Mouse (Mus musculus) brain, embryonic 14.5 days (tissue): ENCODE measurements at regions not wholly inside any gene's neighbourhood (a gene's known extent, or its start where the extent isn't known, plus 50 kb on each side); places are given as distances from the start of the nearest gene placed in this dataset.

ENCODE experiments used
- CTCF ChIP-seq: fragments of 200-500 bp; IDR thresholded peaks from 2 replicates; pipeline ENCODE4 v1.5.1; 2012; ENCODE audit warnings: inconsistent platforms, mild to moderate bottlenecking, moderate library complexity, borderline replicate concordance; ENCODE audit not compliant: insufficient read depth, insufficient read length; ENCODE audit errors: extremely low read depth
- POLR2A ChIP-seq: fragments of 200-500 bp; IDR thresholded peaks from 2 replicates; pipeline ENCODE4 v1.6.1; 2012; ENCODE audit warnings: mild to moderate bottlenecking, inconsistent platforms, borderline replicate concordance; ENCODE audit not compliant: poor library complexity, insufficient read depth, insufficient read length, severe bottlenecking; ENCODE audit errors: extremely low read depth

DNA sequence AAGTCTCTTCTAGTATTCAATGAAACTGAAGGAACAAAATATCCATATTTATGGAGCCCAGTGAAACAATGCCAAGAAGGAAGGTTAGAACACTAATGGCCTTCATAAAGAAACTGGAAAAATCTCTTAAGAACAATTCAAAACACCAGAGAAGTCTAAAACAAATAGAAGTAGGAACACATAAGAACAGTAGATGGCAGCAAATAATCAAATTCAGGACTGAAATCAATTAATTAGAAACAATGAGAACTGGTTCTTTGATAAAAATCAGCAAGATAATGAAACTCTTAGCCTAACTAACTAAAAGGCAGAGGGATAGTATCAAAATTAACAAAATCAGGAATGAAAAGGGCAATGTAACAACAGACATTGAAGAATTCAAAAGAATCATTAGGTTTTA is 839.2 kb upstream of the Dsel start:
- no peak for TF ChIP-seq POLR2A
- no peak for TF ChIP-seq CTCF
